Mouse (Mus musculus) bone marrow macrophage, adult 2 months (primary cell): Measurements from ENCODE around the gene Elmo1. TPM values are rescaled to one million over a fixed set of nuclear protein-coding genes. Genes with fewer than 3 reads are reported as not detected.
A peak's percentile ranks its signal among the peaks of the same experiment; 100 is the strongest.

Experiments
- H3K27ac ChIP-seq: 2 replicates; pipeline ENCODE4 v1.5.1; 2012; ENCODE audit warnings: low read depth, low read length; ENCODE audit not compliant: insufficient read depth
- H3K4me1 ChIP-seq: 2 replicates; pipeline ENCODE4 v1.6.1; 2012; ENCODE audit warnings: low read length; ENCODE audit not compliant: control insufficient read depth, insufficient read depth
- H3K4me3 ChIP-seq: 2 replicates; pipeline ENCODE4 v1.5.1; 2012; ENCODE audit warnings: mild to moderate bottlenecking, low read length, moderate library complexity; ENCODE audit not compliant: insufficient read depth
- CTCF ChIP-seq: IDR thresholded peaks from 2 replicates; pipeline ENCODE4 v1.5.1; 2012; ENCODE audit warnings: low read depth, mild to moderate bottlenecking, low read length, moderate library complexity
- POLR2A ChIP-seq: IDR thresholded peaks from 2 replicates; pipeline ENCODE4 v1.6.1; 2012; ENCODE audit warnings: mild to moderate bottlenecking, low read depth, low read length, borderline replicate concordance
- polyA plus RNA-seq: library from polyadenylated mRNA; stranded (reverse); fragments of >200 nt; gene quantifications from 2 replicates; pipeline ENCODE4 v1.2.4, GENCODE M21; 2012; ENCODE audit not compliant: missing spikeins, insufficient read depth, insufficient read length

Gene Elmo1
- polyA plus RNA-seq, 1 experiment, result 60.9 TPM

DNA sequence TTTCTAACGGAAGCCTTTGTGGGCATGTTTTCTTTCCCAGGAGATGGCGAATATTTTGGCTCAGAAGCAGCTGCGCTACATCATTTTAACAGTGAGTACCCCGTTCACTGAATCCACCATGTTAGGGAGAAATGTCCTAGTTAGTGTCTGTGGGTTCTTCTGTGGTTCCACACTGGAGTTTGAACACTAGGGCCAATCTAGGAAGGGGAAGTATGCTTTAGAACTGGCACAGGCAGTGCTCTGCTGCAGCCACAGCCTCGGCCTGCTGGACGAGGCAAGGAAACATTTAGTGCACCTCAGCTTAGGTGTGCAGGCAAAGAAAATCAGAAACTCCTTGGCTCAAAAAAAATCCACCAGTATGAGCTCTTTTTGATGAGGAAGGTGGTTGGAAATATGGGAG lies 196.3 kb downstream of the Elmo1 start:
- H3K27ac ChIP-seq, result no peak overlapping the region
- peaks cover 1% of the 10 kb centered on the region for H3K4me1 ChIP-seq
- H3K4me3 ChIP-seq, result no peak overlapping the region
- TF ChIP-seq CTCF (no peak), POLR2A (no peak)

DNA sequence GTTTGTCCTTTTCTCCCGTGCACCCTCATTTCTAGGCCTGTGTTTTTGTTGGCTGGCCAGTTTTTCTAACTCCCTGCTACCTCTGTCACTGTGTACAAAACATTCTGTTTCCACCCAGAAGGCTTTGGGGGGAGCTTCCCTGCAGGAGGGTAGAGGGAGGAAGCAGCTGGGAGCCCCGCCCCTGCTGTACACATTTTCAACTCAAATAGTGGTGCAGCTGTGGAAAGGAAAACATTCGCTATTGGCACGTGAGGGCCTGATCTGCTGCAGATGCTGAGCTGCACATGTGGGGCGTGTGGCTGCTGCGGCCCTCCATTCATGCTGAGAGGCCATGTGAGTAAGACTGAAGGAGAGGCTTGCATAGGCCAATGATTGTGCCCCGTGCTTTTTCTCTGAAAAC lies 198.0 kb downstream of the Elmo1 start:
- TF ChIP-seq POLR2A (no peak), CTCF (no peak)
- Histone ChIP-seq H3K27ac (no peak overlapping the region), H3K4me3 (no peak overlapping the region), H3K4me1 (peaks cover 6% of the 10 kb centered on the region)

DNA sequence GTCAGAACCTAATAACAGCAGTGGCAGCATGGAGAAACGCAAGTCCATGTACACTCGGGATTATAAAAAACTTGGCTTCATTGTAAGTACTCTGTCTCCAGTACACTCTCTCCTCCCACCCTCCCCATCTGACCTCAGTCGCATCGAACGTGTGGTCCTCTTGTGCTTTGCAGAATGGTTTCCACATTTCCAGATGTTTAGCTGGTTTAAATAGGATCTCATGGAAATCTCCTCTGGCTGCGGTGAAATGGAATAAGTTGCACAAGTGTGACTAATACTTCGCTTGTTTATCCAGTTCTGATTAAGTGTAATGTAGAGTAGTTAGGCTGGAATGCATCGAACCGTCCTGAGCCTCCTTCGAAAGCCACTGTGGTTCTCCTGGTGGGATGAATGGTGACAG lies 200.0 kb downstream of the Elmo1 start:
- H3K27ac ChIP-seq, result no peak overlapping the region
- no peak overlapping the region for H3K4me3 ChIP-seq
- peaks cover 6% of the 10 kb centered on the region for H3K4me1 ChIP-seq
- TF ChIP-seq POLR2A (no peak), CTCF (no peak)

DNA sequence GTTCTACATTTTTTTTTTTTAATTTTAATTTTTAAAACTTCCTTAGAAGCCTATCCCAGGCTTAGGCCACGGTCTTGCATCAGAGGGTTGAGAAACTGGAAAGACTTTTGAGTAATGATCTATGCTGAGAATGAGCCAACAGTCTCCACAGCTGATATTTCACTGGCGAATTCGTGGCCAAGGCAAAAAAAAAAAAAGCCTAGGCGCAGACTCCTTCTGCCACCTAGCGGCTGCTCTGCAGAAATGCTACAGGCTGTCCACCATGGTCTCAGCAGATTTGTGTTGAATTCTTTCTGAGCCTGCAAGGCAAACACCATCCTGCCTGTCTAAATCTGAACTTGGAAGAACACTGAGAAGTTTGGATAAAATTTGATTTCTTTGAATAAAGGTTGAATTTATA lies 202.0 kb downstream of the Elmo1 start:
- Histone ChIP-seq H3K27ac (no peak overlapping the region), H3K4me1 (peaks cover 6% of the 10 kb centered on the region), H3K4me3 (no peak overlapping the region)
- TF ChIP-seq CTCF (peak; percentile 86), POLR2A (no peak)

DNA sequence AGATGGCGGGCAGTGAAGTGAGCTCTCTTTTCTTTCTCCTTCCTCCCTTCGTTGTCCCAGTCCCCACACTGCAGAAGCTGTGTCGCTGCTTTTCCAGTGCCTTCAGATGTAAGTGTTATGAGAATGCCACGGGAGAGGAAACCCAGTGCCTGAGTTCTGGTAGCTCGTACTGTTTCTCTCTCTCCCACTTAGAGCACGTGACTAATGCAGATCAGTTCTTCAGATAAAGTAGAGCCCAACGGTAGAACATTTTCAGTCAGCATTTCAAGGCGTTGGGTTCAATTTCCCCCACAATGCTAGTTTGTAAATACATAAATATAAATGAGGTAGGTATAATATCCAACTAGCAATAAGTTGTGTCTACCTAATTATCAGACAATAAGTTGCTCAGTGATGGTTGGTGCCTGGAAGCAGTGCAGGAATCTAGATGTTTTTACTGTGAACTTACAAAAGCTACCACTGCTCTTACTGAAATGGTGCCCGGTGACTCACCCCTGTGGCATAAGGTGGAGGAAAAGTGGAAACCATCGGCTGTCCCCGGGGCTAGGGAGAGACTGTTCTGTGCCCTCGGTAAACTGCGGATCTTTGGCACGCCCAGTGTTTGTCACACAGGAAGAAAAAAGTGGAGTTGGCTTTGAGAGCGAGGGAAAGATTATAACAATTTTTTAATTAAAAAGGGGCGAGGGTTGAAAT lies 205.0 kb downstream of the Elmo1 start:
- no peak overlapping the region for H3K27ac ChIP-seq
- H3K4me3 ChIP-seq, result no peak overlapping the region
- TF ChIP-seq CTCF, result no peak
- no peak for TF ChIP-seq POLR2A
- peaks cover 6% of the 10 kb centered on the region for H3K4me1 ChIP-seq

DNA sequence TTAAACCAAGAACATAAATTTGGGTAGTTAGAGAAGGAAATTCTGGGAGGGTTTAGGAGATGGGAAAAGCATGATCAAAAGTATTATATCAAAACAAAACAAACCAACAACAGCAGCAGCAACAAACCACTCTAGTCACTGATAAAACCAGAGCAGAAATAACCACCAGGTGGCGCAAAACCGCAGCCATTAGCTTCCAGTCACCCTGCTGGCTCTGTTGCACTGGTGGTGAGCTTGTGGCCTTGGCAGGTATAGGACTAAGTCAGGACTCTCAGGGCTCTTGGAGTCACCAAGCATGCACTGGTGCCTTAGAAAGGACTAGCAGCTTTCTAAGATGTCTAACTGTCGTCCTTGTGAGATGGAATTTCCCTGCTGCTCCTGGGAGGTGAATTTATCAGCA lies 207.4 kb downstream of the Elmo1 start:
- TF ChIP-seq CTCF (peak; percentile 25; the same call in 1 of the 2 replicates), POLR2A (no peak)

DNA sequence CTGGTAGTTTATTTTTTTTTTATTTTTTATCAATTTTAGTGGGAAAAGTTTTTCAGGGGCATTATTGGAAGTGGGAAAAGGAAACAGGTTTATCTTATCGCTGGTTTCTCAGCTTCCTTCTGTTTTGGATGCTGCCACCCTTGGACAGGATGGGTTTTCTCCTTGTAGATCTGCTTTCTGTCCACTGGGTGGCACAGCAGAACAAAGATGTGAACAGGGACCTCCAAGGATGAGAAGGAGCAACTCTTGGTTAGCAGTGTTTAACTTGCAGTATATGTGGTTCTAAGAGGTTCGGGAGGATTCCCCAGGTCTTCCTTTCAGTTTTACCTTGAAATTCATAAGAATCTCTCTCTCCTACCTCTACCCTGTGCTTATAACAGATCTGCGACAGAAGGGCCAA lies 209.0 kb downstream of the Elmo1 start:
- TF ChIP-seq POLR2A (no peak), CTCF (no peak)
- Histone ChIP-seq H3K27ac (no peak overlapping the region), H3K4me1 (no peaks in the 10 kb centered on the region)

More for the DNA sequence above, 207.4 kb downstream of the Elmo1 start:
- Histone ChIP-seq H3K4me3 (no peak overlapping the region), H3K27ac (no peak overlapping the region), H3K4me1 (no peaks in the 10 kb centered on the region; the same call in 1 of the 2 replicates)

DNA sequence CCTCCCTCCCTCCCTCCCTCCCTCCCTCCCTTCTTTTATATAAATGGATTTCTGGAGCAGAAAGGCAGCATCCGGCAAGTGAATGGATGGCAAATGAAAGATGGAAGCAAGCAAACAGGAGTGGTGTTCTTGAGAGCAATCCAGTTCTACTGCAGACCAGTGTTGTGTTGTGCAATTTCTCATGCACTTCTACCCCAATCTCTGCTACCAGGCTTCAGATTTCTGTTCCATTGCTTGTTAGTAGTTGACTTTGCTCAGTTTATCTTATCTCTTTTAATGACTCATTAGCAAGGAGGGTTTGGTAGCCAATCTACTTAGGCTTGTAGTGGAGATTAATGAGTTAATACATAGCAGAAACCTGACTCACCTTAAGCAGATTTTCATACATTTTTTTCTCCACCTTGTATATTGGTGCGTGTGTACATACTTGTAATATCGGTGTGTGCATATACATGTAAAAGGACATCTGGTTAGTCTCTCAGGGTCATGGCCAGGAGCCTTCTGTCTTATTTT lies 209.7 kb downstream of the Elmo1 start:
- TF ChIP-seq CTCF (no peak), POLR2A (no peak)
- no peak overlapping the region for H3K4me3 ChIP-seq
- peaks cover 5% of the 10 kb centered on the region for H3K4me1 ChIP-seq
- no peak overlapping the region for H3K27ac ChIP-seq

More for the DNA sequence above, 209.0 kb downstream of the Elmo1 start:
- H3K4me3 ChIP-seq, result no peak overlapping the region

DNA sequence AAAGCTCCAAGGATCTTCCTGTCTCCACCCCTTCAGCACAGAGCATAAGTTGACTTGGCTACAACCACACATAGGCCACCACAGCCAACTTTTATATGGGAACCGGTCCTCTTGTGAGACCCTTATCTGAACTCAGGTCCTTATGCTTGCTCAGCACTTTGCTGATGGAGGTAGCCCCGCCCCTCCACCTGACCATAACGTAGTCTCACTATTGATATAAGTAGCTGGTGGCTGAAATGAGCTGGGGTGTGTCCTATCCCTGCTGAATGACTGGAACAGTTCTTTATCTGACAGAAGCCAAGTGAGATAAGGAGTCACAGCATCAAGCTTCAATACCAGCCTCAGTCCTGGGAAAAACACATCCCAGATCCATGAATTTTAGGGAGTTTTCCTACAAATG lies 210.2 kb downstream of the Elmo1 start:
- H3K4me1 ChIP-seq, result peaks cover 8% of the 10 kb centered on the region
- no peak for TF ChIP-seq POLR2A
- TF ChIP-seq CTCF, result no peak
- no peak overlapping the region for H3K4me3 ChIP-seq
- H3K27ac ChIP-seq, result no peak overlapping the region

DNA sequence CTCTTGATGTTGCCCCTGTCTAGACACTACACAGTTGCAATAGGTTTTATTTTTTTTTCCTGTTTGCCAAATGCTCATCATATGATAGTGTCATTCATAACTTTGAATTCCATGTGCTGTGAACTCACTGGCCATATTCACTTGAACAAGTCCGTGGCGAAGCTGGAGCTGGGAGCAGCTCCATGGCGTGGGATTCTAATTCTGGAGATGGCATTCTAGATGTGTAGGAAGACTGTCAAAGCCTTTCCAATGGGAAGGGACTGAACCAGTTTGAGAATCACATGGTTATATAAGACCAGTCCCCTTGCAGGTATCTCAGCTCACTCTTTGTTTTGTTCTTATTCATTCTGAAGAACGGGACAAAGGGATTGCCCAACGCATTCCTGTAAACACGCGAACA lies 211.4 kb downstream of the Elmo1 start:
- Histone ChIP-seq H3K27ac (no peak overlapping the region), H3K4me1 (peaks cover 13% of the 10 kb centered on the region), H3K4me3 (no peak overlapping the region)
- TF ChIP-seq CTCF, result no peak
- no peak for TF ChIP-seq POLR2A
